Mouse (Mus musculus) myocyte (in vitro differentiated cells): ENCODE results near the gene Ephx4. TPM values are rescaled to one million over a fixed set of nuclear protein-coding genes. Genes with fewer than 3 reads are reported as not detected.

ENCODE experiments used
- H3K27me3 ChIP-seq: one replicate; pipeline ENCODE4 v1.6.1; 2011; ENCODE audit not compliant: control insufficient read depth, insufficient read depth, insufficient read length
- H3K36me3 ChIP-seq: one replicate; pipeline ENCODE4 v1.6.1; 2011; ENCODE audit not compliant: control insufficient read depth, insufficient read depth
- H3K4me2 ChIP-seq: one replicate; pipeline ENCODE4 v1.6.1; 2011; ENCODE audit warnings: low read depth, control low read depth
- H3K4me3 ChIP-seq: one replicate; pipeline ENCODE4 v1.5.1; 2011; ENCODE audit warnings: mild to moderate bottlenecking, control low read depth, moderate library complexity
- H3K79me2 ChIP-seq: one replicate; pipeline ENCODE4 v1.6.1; 2011; ENCODE audit not compliant: control insufficient read depth, insufficient read depth
- H3ac ChIP-seq: one replicate; pipeline ENCODE4 v1.6.1; 2011; ENCODE audit not compliant: control insufficient read depth, insufficient read length
- CEBPB ChIP-seq: IDR thresholded peaks from 2 replicates; pipeline ENCODE4 v1.6.1; 2011; ENCODE audit warnings: mild to moderate bottlenecking, moderate library complexity; ENCODE audit not compliant: poor library complexity, insufficient read depth, severe bottlenecking
- E2F4 ChIP-seq: IDR thresholded peaks from one replicate; pipeline ENCODE4 v1.6.1; 2011; ENCODE audit warnings: mild to moderate bottlenecking, control low read depth, moderate library complexity; ENCODE audit not compliant: insufficient read depth
- MAX ChIP-seq: IDR thresholded peaks from one replicate; pipeline ENCODE4 v1.6.1; 2011; ENCODE audit warnings: low read depth, mild to moderate bottlenecking, control low read depth
- MYOD1 ChIP-seq, 3 experiments: IDR thresholded peaks; one replicate each; pipeline ENCODE4 v1.6.1; 2011; ENCODE audit warnings: control low read depth in 2 of 3, low read depth in 2 of 3, mild to moderate bottlenecking in 2 of 3, moderate library complexity in 1 of 3; ENCODE audit not compliant: insufficient read length in 2 of 3, control insufficient read depth in 1 of 3
- MYOG ChIP-seq, 3 experiments: IDR thresholded peaks; one replicate each; pipeline ENCODE4 v1.6.1; 2011; ENCODE audit warnings: control low read depth in 2 of 3, low read depth in 2 of 3, mild to moderate bottlenecking in 2 of 3; ENCODE audit not compliant: insufficient read length in 2 of 3, control insufficient read depth in 1 of 3, insufficient read depth in 1 of 3
- POLR2A ChIP-seq: IDR thresholded peaks from one replicate; pipeline ENCODE4 v1.6.1; 2011; ENCODE audit warnings: low read depth, mild to moderate bottlenecking, control low read depth, moderate library complexity; ENCODE audit not compliant: insufficient read length
- POLR2AphosphoS2 ChIP-seq: IDR thresholded peaks from one replicate; pipeline ENCODE4 v1.6.1; 2011; ENCODE audit warnings: low read depth, control low read depth; ENCODE audit not compliant: insufficient read length
- REST ChIP-seq: IDR thresholded peaks from one replicate; pipeline ENCODE4 v1.6.1; 2011; ENCODE audit warnings: mild to moderate bottlenecking, control low read depth, moderate library complexity; ENCODE audit not compliant: insufficient read depth, insufficient read length
- SRF ChIP-seq: IDR thresholded peaks from one replicate; pipeline ENCODE4 v1.6.1; 2011; ENCODE audit warnings: low read depth; ENCODE audit not compliant: control insufficient read depth, insufficient read length
- TCF12 ChIP-seq: IDR thresholded peaks from one replicate; pipeline ENCODE4 v1.6.1; 2011; ENCODE audit warnings: mild to moderate bottlenecking, control low read depth; ENCODE audit not compliant: poor library complexity, insufficient read depth, severe bottlenecking
- TCF3 ChIP-seq: IDR thresholded peaks from one replicate; pipeline ENCODE4 v1.6.1; 2011; ENCODE audit warnings: low read depth, control low read depth; ENCODE audit not compliant: insufficient read length
- USF1 ChIP-seq: IDR thresholded peaks from one replicate; pipeline ENCODE4 v1.6.1; 2011; ENCODE audit warnings: low read depth, mild to moderate bottlenecking, control low read depth, moderate library complexity
- polyA plus RNA-seq: library from polyadenylated mRNA; unstranded; fragments of >200 nt; fragmentation: generic; extraction: Trizol; gene quantifications from one replicate; pipeline ENCODE4 v1.2.1, GENCODE M21; 2012; ENCODE audit warnings: missing spikeins

Gene Ephx4
- polyA plus RNA-seq, 1 experiment = not detected

DNA sequence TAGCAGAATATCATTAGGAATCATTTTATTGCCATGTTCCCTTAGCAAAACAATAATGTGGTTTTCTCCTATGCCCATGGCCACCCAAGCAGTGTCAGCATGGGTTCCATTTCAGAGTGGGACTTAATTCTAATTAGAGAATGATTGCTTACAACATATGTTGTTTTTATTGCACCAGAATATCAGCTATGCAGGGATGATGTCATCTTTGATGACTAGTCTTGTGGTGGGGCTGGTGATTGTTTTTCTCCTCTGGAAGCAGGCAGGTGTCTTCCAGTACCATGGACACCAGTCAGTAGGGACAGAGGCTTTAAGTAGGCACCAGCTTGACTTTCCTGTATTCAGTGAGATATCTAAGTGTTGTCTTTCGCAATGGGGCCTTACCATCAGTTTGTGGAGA, 14.7 kb upstream of the Ephx4 start:
- no peak overlapping the region for H3K4me3 ChIP-seq
- H3K4me2 ChIP-seq = no peak overlapping the region
- H3K36me3 ChIP-seq = no peaks in the 10 kb centered on the region
- TF ChIP-seq REST (peak; percentile 38), MYOG (IDR thresholded peaks at IDR 0.05; ENCODE audit: control insufficient read depth in 1 of 3, insufficient read depth in 1 of 3, insufficient read length in 2 of 3, low read depth in 2 of 3) (peak in 1 of 3 experiments; percentile 13), POLR2AphosphoS2 (no peak), MYOD1 (IDR thresholded peaks at IDR 0.05; ENCODE audit: control insufficient read depth in 1 of 3, insufficient read length in 2 of 3, low read depth in 2 of 3) (peak in 2 of 3 experiments; percentile 5 to 12), E2F4 (no peak), TCF12 (no peak), CEBPB (0 out of 2 replicates have a peak, but pooled peaks have one; percentile 59)
- H3ac ChIP-seq = no peak overlapping the region
- H3K27me3 ChIP-seq = no peaks in the 10 kb centered on the region
- no peaks in the 10 kb centered on the region for H3K79me2 ChIP-seq

DNA sequence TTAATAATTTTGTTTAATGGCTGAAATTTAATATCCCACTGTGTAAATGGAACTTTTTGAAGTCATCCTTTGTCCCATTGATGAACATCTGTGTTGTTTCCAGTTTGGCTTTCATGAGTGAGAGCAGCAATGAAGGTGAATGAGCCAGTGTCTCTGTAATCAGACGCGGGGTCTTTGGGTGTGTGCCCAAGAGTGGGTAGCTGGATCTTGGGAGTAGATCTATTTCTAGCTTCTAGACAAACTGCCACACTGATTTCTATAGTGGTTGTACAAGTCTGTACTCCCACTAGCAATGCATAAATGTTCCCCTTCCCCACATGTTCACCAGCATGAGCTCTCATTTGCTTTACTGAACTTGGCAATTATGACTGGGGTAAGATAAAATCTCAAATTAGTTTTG, 13.2 kb upstream of the Ephx4 start:
- H3K4me2 ChIP-seq = no peak overlapping the region
- H3K27me3 ChIP-seq = peaks cover 3% of the 10 kb centered on the region
- TF ChIP-seq USF1 (no peak), TCF12 (no peak), MYOD1 (IDR thresholded peaks at IDR 0.05; ENCODE audit: control insufficient read depth in 1 of 3, insufficient read length in 2 of 3, low read depth in 2 of 3) (no peak), REST (no peak)
- H3K4me3 ChIP-seq = no peak overlapping the region
- H3K79me2 ChIP-seq = no peaks in the 10 kb centered on the region
- H3ac ChIP-seq = no peak overlapping the region
- no peaks in the 10 kb centered on the region for H3K36me3 ChIP-seq

DNA sequence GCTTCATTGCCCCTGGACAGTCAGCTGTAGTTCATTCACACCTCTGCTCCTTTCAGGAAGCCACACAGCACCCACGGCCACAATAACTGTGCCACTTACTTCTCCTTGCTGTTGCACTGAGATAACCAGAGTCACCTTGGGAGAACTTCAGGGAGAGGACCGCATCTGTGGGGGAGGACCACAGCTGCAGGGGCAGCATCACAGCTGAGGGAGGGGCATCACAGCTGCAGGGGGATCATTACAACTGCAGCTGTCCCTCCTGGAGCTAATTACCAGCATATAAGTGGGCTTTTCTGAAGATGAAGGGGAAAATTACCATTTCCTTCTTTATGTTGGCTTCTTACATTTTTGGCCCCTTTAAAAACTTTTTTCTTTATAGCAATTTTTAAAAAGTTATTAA, 8.1 kb upstream of the Ephx4 start:
- Histone ChIP-seq H3K79me2 (no peaks in the 10 kb centered on the region), H3K36me3 (no peaks in the 10 kb centered on the region), H3K27me3 (peaks cover 5% of the 10 kb centered on the region), H3K4me3 (no peak overlapping the region), H3ac (no peak overlapping the region), H3K4me2 (no peak overlapping the region)
- no peak for TF ChIP-seq CEBPB
- TF ChIP-seq MYOD1 (IDR thresholded peaks at IDR 0.05; ENCODE audit: control insufficient read depth in 1 of 3, insufficient read length in 2 of 3, low read depth in 2 of 3) = peak in 2 of 3 experiments; percentile 55 to 66
- no peak for TF ChIP-seq E2F4
- no peak for TF ChIP-seq MAX
- peak in 2 of 3 experiments; percentile 15 to 62 for TF ChIP-seq MYOG (IDR thresholded peaks at IDR 0.05; ENCODE audit: control insufficient read depth in 1 of 3, insufficient read depth in 1 of 3, insufficient read length in 2 of 3, low read depth in 2 of 3)
- TF ChIP-seq SRF = no peak
- TF ChIP-seq REST = no peak
- no peak for TF ChIP-seq TCF12
- TF ChIP-seq POLR2AphosphoS2 = no peak
- peak; percentile 7 for TF ChIP-seq TCF3
- TF ChIP-seq USF1 = no peak
- no peak for TF ChIP-seq POLR2A

DNA sequence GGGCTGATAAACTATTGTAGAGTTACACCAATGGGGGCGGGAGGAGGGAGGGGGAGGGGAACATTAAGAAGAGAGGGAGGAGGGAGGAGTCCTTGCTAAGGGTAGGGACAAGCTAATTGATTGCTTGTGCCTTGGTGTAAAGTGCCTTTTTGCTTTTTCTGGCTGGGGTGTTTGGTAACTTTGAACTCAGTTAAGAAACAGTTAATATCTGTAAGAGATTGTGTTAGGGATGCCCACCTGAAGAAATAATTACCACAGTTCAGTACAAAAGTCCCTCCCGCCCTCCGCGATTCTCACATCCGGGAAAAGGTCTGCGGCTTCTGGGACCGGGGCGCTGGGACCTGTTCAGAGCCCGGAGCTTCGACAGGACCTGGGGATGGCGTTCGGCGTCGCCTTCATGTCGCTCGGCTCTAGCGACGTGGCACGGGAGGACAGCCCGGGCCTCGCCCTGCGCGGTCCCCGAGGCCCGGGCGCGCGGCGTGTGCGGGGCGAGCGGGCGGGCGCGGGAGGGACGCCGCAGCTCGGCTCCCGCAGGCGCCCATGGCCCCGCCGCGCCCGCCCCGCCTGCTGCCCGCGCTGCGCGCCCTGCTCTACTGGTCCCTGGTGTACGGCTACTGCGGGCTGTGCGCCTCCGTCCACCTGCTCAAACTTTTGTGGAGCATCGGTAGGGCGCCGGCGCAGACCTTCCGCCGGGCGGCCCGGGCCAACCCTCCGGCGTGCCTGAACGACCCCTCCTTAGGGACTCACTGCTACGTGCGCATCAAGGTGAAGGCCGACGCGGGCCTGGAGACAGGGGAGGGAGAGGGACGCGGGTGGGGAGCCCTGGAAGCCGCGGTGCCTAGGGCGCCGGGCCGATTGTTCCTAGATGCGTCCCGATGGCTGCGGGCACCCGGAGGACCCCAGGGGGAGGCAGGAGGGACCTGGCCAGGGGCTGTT, 743 bp downstream of the Ephx4 start:
- Histone ChIP-seq H3K27me3 (peaks cover 37% of the 10 kb centered on the region), H3K4me3 (no peak overlapping the region), H3ac (no peak overlapping the region), H3K79me2 (no peaks in the 10 kb centered on the region), H3K36me3 (no peaks in the 10 kb centered on the region), H3K4me2 (no peak overlapping the region)
- TF ChIP-seq MAX (no peak), POLR2A (no peak), MYOG (IDR thresholded peaks at IDR 0.05; ENCODE audit: control insufficient read depth in 1 of 3, insufficient read depth in 1 of 3, insufficient read length in 2 of 3, low read depth in 2 of 3) (no peak), SRF (no peak), E2F4 (no peak), TCF12 (no peak), USF1 (no peak), POLR2AphosphoS2 (no peak), REST (no peak), MYOD1 (IDR thresholded peaks at IDR 0.05; ENCODE audit: control insufficient read depth in 1 of 3, insufficient read length in 2 of 3, low read depth in 2 of 3) (no peak)
